Mouse (Mus musculus): ENCODE results near the gene Kcnh5.

GRCm38 (mm10) chr12:74899055-74899454, 278.1 kb downstream of the Kcnh5 start:
- TF ChIP-seq MAX (IDR thresholded peaks at IDR 0.05; ENCODE audit: low read depth) (no peak), MYOD1 (IDR thresholded peaks at IDR 0.05; ENCODE audit: control insufficient read depth in 1 of 3, insufficient read length in 2 of 3, low read depth in 2 of 3) (no peak), POLR2AphosphoS2 (IDR thresholded peaks at IDR 0.05; ENCODE audit: insufficient read length, low read depth) (no peak), MYOG (IDR thresholded peaks at IDR 0.05; ENCODE audit: control insufficient read depth in 1 of 3, insufficient read depth in 1 of 3, insufficient read length in 2 of 3, low read depth in 2 of 3) (no peak)
